Mouse (Mus musculus): Measurements from ENCODE around the gene Fdx1l. TPM values are rescaled to one million over a fixed set of nuclear protein-coding genes. Genes with fewer than 3 reads are reported as not detected.

Fdx1l gene
- polyA plus RNA-seq (2012; rRNA removed) = 118 and 142 TPM in 2 replicates

DNA sequence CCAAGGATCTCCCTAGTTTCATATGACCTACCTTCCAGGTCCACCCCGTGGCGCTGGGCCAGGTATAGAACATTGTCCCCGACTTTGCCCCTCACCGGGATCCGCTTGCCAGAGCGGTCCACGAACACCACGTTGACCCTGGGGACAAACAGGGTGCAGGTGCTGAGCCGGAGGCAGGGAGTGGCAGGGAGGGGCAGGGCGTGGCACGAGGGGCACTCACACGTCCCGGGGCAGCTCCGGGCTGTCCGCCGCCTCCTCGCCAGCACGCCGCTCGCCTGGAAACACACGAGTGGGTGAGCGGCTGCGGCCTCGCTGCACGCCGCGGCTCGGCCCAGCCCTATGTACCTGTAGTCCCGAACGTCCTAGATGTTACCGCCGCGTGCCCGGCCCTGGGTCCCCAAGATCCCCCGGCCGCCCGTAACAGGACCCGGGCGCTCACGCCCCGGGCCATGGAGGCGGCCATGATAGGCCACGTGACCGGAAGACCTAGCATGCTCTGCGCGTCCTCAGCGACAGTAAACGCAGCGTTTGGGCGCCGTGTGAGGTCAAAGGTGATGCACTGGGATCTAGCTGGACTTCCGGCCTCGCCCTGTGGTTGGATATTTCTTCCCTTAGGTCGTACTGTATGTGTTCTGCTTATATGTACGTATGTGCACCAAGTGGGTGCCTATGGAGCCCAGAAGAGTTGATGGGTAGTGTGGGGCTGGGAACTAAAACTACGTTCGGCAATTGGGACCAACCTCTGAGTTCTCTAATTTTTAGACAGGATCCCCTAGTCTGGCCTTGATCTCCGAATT is at the start of gene Fdx1l, which contains the start of gene Gm49373:
Gene Fdx1l, minus strand, starts transcription at position 571 of the 797 bp plus-strand sequence.
Gene Gm49373, minus strand, starts transcription at position 53 of the 797 bp plus-strand sequence.

DNA sequence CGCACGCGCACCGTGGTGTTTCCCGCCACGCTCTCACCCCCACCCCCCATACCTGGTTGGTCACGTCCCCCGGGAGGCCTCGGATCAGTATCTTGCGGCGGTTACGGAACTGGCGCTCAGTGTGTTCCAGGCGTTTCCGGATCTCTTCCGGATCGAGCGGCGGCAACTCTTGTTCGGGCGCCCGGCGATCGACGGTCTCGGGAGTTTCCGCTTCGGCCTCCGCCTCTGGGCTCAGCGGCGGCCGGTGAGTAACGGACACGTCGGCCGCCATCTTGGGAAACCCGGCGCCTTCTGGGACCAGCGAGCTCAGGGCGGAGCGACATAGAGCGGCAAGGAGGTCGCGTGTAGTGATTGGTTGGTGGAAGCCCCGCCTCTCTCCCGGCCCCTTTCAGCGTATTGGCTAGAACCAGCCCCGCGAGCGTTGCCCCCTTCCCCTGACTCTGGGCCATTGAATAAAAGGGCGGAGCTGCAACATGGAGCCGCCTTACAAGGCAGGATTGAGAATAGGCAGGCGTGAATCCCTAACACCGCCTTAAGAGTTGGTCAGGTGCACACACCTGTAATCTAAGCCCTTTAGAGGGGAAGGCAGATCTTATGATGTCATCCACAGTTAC is 18.4 kb upstream of the Fdx1l start, which contains the start of the genes Gm38431 and Raver1:
Gene Gm38431, minus strand, starts transcription at position 291 of the 614 bp plus-strand sequence.
Gene Raver1, minus strand, starts transcription at position 302 of the 614 bp plus-strand sequence.

DNA sequence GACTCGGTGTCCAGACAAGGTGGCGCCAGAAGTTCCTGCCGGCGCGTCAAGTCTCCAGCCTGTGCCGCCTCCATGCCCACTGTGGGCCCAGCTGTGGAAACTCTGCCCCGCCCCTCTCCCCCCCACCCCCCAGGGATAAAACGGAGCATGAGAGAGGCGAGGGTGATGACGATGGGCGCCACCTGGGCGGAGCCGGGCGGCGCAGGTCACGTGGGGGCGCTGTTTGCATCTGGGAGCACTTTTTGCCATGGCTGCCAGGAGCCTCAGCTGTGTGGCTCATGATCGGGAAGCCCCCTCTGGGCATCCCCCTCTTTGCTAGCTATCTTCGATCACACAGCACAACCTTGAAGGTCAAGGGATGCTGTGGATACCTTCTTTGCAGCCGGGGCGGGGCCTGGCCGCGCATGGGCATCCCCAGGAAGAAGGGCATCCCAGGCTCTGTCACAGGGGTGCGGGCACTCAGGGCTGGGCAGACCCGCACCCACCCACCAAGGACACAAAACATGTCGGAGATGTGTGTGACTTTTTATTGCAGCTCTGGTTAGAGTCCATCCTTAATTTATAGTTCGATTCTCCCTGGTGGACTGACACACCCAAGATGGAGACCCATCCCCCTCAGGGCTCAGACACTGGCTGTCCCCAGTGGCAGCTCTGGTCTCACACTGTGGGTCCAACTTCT is 6.3 kb downstream of the Fdx1l start, which contains the start of gene Zglp1:
Gene Zglp1, minus strand, starts transcription at position 88 of the 679 bp plus-strand sequence.

DNA sequence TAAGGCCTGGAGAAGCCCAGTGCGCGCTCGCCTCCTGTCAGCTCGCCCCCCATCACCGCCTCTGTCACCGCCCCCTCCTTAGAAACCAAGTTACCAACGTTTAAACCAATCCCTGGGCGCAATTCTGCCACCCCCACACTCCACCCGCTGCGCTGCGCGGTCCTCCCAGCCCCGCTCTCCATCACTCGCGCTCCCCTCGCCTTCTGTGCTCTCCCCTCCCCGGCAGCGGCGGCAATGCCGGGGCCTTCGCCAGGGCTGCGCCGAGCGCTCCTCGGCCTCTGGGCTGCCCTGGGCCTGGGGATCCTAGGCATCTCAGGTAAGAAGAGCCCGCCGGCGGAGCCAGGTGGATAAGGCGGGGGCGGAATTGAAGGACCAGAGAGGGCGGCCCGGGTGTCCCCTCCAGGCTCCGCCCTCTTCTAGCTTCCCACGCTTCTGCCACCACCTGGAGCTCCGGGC is 41.5 kb downstream of the Fdx1l start, which contains the start of gene Icam5:
Gene Icam5, plus strand, starts transcription at position 178 of the 456 bp plus-strand sequence.

DNA sequence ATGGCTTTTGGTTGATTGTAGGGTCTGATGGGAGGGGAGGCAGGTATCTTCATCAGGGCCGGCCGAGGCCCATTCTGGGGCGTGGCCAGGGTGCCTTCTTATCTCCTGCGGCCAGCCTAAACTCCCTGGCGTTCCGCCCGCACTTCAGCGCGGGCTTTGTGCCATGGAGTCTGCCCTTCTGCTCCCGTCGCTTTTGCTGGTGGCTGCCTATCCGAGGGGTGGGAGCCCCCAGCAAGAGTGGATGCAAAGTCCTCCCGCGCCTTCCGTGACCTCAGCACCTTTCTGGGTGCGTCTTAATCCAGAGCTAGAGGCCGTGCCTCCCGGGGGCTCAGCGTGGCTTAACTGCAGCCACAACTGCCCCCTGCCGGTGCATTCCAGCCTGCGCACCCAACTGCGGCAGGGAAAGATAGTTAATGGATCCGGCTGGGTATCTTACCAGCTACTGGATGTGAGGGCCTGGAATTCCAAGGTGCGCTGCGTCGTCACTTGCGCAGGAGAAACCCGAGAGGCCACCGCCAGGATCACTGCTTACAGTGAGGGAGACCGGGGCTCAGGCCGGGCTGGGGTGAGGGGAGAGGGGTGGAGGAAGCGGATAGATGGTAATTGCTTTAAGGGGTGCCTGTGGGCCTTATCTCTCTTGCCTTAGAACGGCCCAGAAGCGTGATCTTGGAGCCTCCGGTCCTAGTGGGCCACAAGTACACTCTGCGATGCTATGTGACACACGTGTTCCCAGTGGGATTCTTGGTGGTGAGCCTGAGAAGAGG is 43.9 kb downstream of the Fdx1l start, which contains the start of gene Icam4:
Gene Icam4, plus strand, starts transcription at position 83 of the 764 bp plus-strand sequence.

Other genes starting within 250 kb of the Fdx1l start
- gene A230050P20Rik, start 205.0 kb downstream of the Fdx1l start, polyA plus RNA-seq (2012; rRNA removed) = 143 and 180 TPM in 2 replicates
- 7.6 and 8.4 TPM in 2 replicates for gene Angptl6, start 193.9 kb downstream of the Fdx1l start, polyA plus RNA-seq (2012; rRNA removed)
- 139 and 230 TPM in 2 replicates for gene Ppan, start 185.4 kb downstream of the Fdx1l start, polyA plus RNA-seq (2012; rRNA removed)
- gene Eif3g, start 175.0 kb downstream of the Fdx1l start, polyA plus RNA-seq (2012; rRNA removed) = 189 and 193 TPM in 2 replicates
- 43.4 and 50.3 TPM in 2 replicates for gene Dnmt1, start 113.7 kb downstream of the Fdx1l start, polyA plus RNA-seq (2012; rRNA removed)
- gene S1pr2, start 96.8 kb downstream of the Fdx1l start, polyA plus RNA-seq (2012; rRNA removed) = 23.8 and 24.0 TPM in 2 replicates
- gene Mrpl4, start 70.9 kb downstream of the Fdx1l start, polyA plus RNA-seq (2012; rRNA removed) = 124 and 148 TPM in 2 replicates
- gene Icam1, start 57.6 kb downstream of the Fdx1l start, polyA plus RNA-seq (2012; rRNA removed) = 17.7 and 18.5 TPM in 2 replicates
- gene Icam4, start 44.2 kb downstream of the Fdx1l start, polyA plus RNA-seq (2012; rRNA removed) = 4.3 and 4.5 TPM in 2 replicates
- gene Icam5, start 41.5 kb downstream of the Fdx1l start, polyA plus RNA-seq (2012; rRNA removed) = 1.1 and 1.6 TPM in 2 replicates
- gene Zglp1, start 6.5 kb downstream of the Fdx1l start, polyA plus RNA-seq (2012; rRNA removed) = 0.63 and 1.4 TPM in 2 replicates
- gene Gm49373, start 518 bp downstream of the Fdx1l start, polyA plus RNA-seq (2012; rRNA removed) = 0.29 and 0.60 TPM in 2 replicates
- 35.3 and 58.9 TPM in 2 replicates for gene Gm38431, start 18.4 kb upstream of the Fdx1l start, polyA plus RNA-seq (2012; rRNA removed)
- 68.0 and 94.1 TPM in 2 replicates for gene Raver1, start 18.4 kb upstream of the Fdx1l start, polyA plus RNA-seq (2012; rRNA removed)
- gene Tyk2, start 57.6 kb upstream of the Fdx1l start, polyA plus RNA-seq (2012; rRNA removed) = 31.5 and 34.2 TPM in 2 replicates
- 51.8 and 56.6 TPM in 2 replicates for gene Cdc37, start 76.4 kb upstream of the Fdx1l start, polyA plus RNA-seq (2012; rRNA removed)
- gene Pde4a, start 92.1 kb upstream of the Fdx1l start, polyA plus RNA-seq (2012; rRNA removed) = 9.7 and 9.9 TPM in 2 replicates
- gene Keap1, start 165.7 kb upstream of the Fdx1l start, polyA plus RNA-seq (2012; rRNA removed) = 164 and 181 TPM in 2 replicates
- gene S1pr5, start 174.8 kb upstream of the Fdx1l start, polyA plus RNA-seq (2012; rRNA removed) = 0.33 and 0.72 TPM in 2 replicates
- gene Atg4d, start 191.7 kb upstream of the Fdx1l start, polyA plus RNA-seq (2012; rRNA removed) = 41.5 and 48.3 TPM in 2 replicates
- 21.9 and 22.0 TPM in 2 replicates for gene Kri1, start 214.4 kb upstream of the Fdx1l start, polyA plus RNA-seq (2012; rRNA removed)
- gene Cdkn2d, start 217.8 kb upstream of the Fdx1l start, polyA plus RNA-seq (2012; rRNA removed) = 31.1 and 31.9 TPM in 2 replicates
- 17.1 and 18.8 TPM in 2 replicates for gene Ap1m2, start 238.7 kb upstream of the Fdx1l start, polyA plus RNA-seq (2012; rRNA removed)
- gene Slc44a2, start 247.1 kb upstream of the Fdx1l start, polyA plus RNA-seq (2012; rRNA removed) = 71.0 and 88.8 TPM in 2 replicates